Mouse (Mus musculus) mouse embryonic stem cell (cell line): ENCODE results near the gene Sphk1.

Experiments used
- in situ Hi-C, 2 experiments: fragments of 300-500 bp; cut with MboI; formaldehyde crosslinking; loops; 1 replicate in 1 of 2; 3 replicates in 1 of 2; pipeline ENCODE4 v1.14.3; 2019 to 2020; ENCODE audit warnings: low sequenced_read_pairs in 2 of 2, low pct_unique_long_range_greater_than_20kb in 1 of 2, mixed read lengths in 1 of 2; ENCODE audit not compliant: unreplicated experiment in 1 of 2

Gene Sphk1

GRCm38 (mm10) chr11:116567531-116567930 is 36.8 kb downstream of the Sphk1 start:
- in situ Hi-C loops = no loop called here

GRCm38 (mm10) chr11:116570821-116571220 is 40.1 kb downstream of the Sphk1 start:
- in situ Hi-C loops = no loop called here

- in situ Hi-C loops = no loop called here
Observed at GRCm38 (mm10) chr11:116571767-116572679, 41.3 kb downstream of the Sphk1 start.

GRCm38 (mm10) chr11:116572756-116573543 is 42.2 kb downstream of the Sphk1 start:
- in situ Hi-C loops = no loop called here

- in situ Hi-C loops = no loop called here
Observed at GRCm38 (mm10) chr11:116574486-116574885, 43.8 kb downstream of the Sphk1 start.

- in situ Hi-C loops = no loop called here
Observed at GRCm38 (mm10) chr11:116574982-116575381, 44.3 kb downstream of the Sphk1 start.

GRCm38 (mm10) chr11:116575396-116575795 is 44.7 kb downstream of the Sphk1 start:
- in situ Hi-C loops = no loop called here

- in situ Hi-C loops = no loop called here
Observed at GRCm38 (mm10) chr11:116579280-116579679, 48.6 kb downstream of the Sphk1 start.

GRCm38 (mm10) chr11:116580031-116580652 is 49.4 kb downstream of the Sphk1 start:
- in situ Hi-C loops = no loop called here

- in situ Hi-C loops = no loop called here
Observed at GRCm38 (mm10) chr11:116580711-116581375, 50.1 kb downstream of the Sphk1 start.

GRCm38 (mm10) chr11:116581376-116581814 is 50.7 kb downstream of the Sphk1 start, which contains the start of gene Ube2o:
Gene Ube2o, minus strand, starts transcription at chr11:116581447.
- in situ Hi-C loops = no loop called here

GRCm38 (mm10) chr11:116585682-116586081 is 55.0 kb downstream of the Sphk1 start:
- in situ Hi-C loops = no loop called here
